Mouse (Mus musculus): Measurements from ENCODE around the gene Mcpt2. TPM values are rescaled to one million over a fixed set of nuclear protein-coding genes. Genes with fewer than 3 reads are reported as not detected.
"Not testable (repeated sequence)": the region's sequence is repeated elsewhere in the genome, so short reads cannot be mapped to it uniquely, and the experiment has no call there.

The Mcpt2 gene
- polyA plus RNA-seq, 1 experiment from 2014 or later: not detected

- Histone ChIP-seq H3K27ac (ENCODE audit: low read depth, low read length) (no peak overlapping the region), H3K36me3 (ENCODE audit: control insufficient read depth, insufficient read depth, low read length) (no peaks in the 10 kb centered on the region), H3K9me3 (ENCODE audit: control insufficient read depth, low read length) (no peaks in the 10 kb centered on the region), H3K27me3 (replicated peaks; ENCODE audit: control insufficient read depth, insufficient read depth, low read length) (no peaks in the 10 kb centered on the region), H3K4me3 (ENCODE audit: low read depth, low read length) (no peak overlapping the region), H3K4me2 (no peak overlapping the region), H3K9ac (ENCODE audit: low read depth, low read length) (no peak overlapping the region), H3K4me1 (replicated peaks; ENCODE audit: control insufficient read depth, insufficient read depth, low read length) (no peaks in the 10 kb centered on the region)
- DNase-seq (ENCODE audit: low spot score) (no peak), ATAC-seq (replicated peaks; ENCODE audit: low FRiP score) (no peak)
- WGBS: 51% methylated on average over 4 of the region's 4 CpGs
Measured at GRCm38 (mm10) chr14:56057722-56058121, 15.9 kb downstream of the Mcpt2 start.

GRCm38 (mm10) chr14:56062213-56062612 lies 20.4 kb downstream of the Mcpt2 start, which contains the start of gene Mcpt4:
Mcpt4 (minus strand) TSS chr14:56062313.
- H3K36me3 ChIP-seq (ENCODE audit: control insufficient read depth, insufficient read depth, low read length); H3K27ac ChIP-seq (ENCODE audit: low read depth, low read length); H3K4me3 ChIP-seq (ENCODE audit: low read depth, low read length); H3K27me3 ChIP-seq (replicated peaks; ENCODE audit: control insufficient read depth, insufficient read depth, low read length); DNase-seq (ENCODE audit: low spot score); H3K9me3 ChIP-seq (ENCODE audit: control insufficient read depth, low read length); H3K4me2 ChIP-seq; ATAC-seq (replicated peaks; ENCODE audit: low FRiP score); H3K9ac ChIP-seq (ENCODE audit: low read depth, low read length); H3K4me1 ChIP-seq (replicated peaks; ENCODE audit: control insufficient read depth, insufficient read depth, low read length): not testable (repeated sequence)
- WGBS: 52% methylated on average over 3 of the region's 3 CpGs

GRCm38 (mm10) chr14:56082016-56082415 lies 40.2 kb downstream of the Mcpt2 start:
- H3K9me3 ChIP-seq (ENCODE audit: control insufficient read depth, low read length): no peaks in the 10 kb centered on the region
- no peak for DNase-seq (ENCODE audit: low spot score)
- H3K4me3 ChIP-seq (ENCODE audit: low read depth, low read length): no peak overlapping the region
- no peak overlapping the region for H3K4me2 ChIP-seq
- 81% methylated on average over 4 of the region's 4 CpGs for WGBS
- H3K4me1 ChIP-seq (replicated peaks; ENCODE audit: control insufficient read depth, insufficient read depth, low read length): no peaks in the 10 kb centered on the region
- H3K27me3 ChIP-seq (replicated peaks; ENCODE audit: control insufficient read depth, insufficient read depth, low read length): no peaks in the 10 kb centered on the region
- H3K9ac ChIP-seq (ENCODE audit: low read depth, low read length): no peak overlapping the region
- H3K36me3 ChIP-seq (ENCODE audit: control insufficient read depth, insufficient read depth, low read length): no peaks in the 10 kb centered on the region
- no peak for ATAC-seq (replicated peaks; ENCODE audit: low FRiP score)
- H3K27ac ChIP-seq (ENCODE audit: low read depth, low read length): no peak overlapping the region

GRCm38 (mm10) chr14:56085167-56085566 lies 43.3 kb downstream of the Mcpt2 start, which contains the start of gene Mcpt8:
Mcpt8 (minus strand) TSS chr14:56085273.
- Histone ChIP-seq H3K4me2 (no peak within 1 kb of the TSS), H3K27ac (ENCODE audit: low read depth, low read length) (no peak within 1 kb of the TSS), H3K27me3 (replicated peaks; ENCODE audit: control insufficient read depth, insufficient read depth, low read length) (no peaks in the 10 kb centered on the region), H3K4me3 (ENCODE audit: low read depth, low read length) (no peak within 1 kb of the TSS), H3K36me3 (ENCODE audit: control insufficient read depth, insufficient read depth, low read length) (no peaks in the 10 kb centered on the region), H3K4me1 (replicated peaks; ENCODE audit: control insufficient read depth, insufficient read depth, low read length) (no peaks in the 10 kb centered on the region), H3K9me3 (ENCODE audit: control insufficient read depth, low read length) (no peaks in the 10 kb centered on the region), H3K9ac (ENCODE audit: low read depth, low read length) (no peak within 1 kb of the TSS)
- DNase-seq (ENCODE audit: low spot score): no peak
- WGBS: 95% methylated on average over 2 of the region's 2 CpGs
- no peak for ATAC-seq (replicated peaks; ENCODE audit: low FRiP score)

- ATAC-seq (replicated peaks; ENCODE audit: low FRiP score): no peak
- no peaks in the 10 kb centered on the region for H3K27me3 ChIP-seq (replicated peaks; ENCODE audit: control insufficient read depth, insufficient read depth, low read length)
- H3K4me2 ChIP-seq: no peak overlapping the region
- no peaks in the 10 kb centered on the region for H3K4me1 ChIP-seq (replicated peaks; ENCODE audit: control insufficient read depth, insufficient read depth, low read length)
- H3K4me3 ChIP-seq (ENCODE audit: low read depth, low read length): no peak overlapping the region
- no peak for DNase-seq (ENCODE audit: low spot score)
- no peak overlapping the region for H3K27ac ChIP-seq (ENCODE audit: low read depth, low read length)
- H3K36me3 ChIP-seq (ENCODE audit: control insufficient read depth, insufficient read depth, low read length): no peaks in the 10 kb centered on the region
- H3K9me3 ChIP-seq (ENCODE audit: control insufficient read depth, low read length): no peaks in the 10 kb centered on the region
- 56% methylated on average over 3 of the region's 3 CpGs for WGBS
- no peak overlapping the region for H3K9ac ChIP-seq (ENCODE audit: low read depth, low read length)
Measured at GRCm38 (mm10) chr14:56086711-56087110, 44.9 kb downstream of the Mcpt2 start.

- Histone ChIP-seq H3K27me3 (replicated peaks; ENCODE audit: control insufficient read depth, insufficient read depth, low read length) (no peaks in the 10 kb centered on the region), H3K9ac (ENCODE audit: low read depth, low read length) (no peak overlapping the region), H3K9me3 (ENCODE audit: control insufficient read depth, low read length) (no peaks in the 10 kb centered on the region), H3K4me2 (no peak overlapping the region), H3K27ac (ENCODE audit: low read depth, low read length) (no peak overlapping the region), H3K36me3 (ENCODE audit: control insufficient read depth, insufficient read depth, low read length) (no peaks in the 10 kb centered on the region), H3K4me3 (ENCODE audit: low read depth, low read length) (no peak overlapping the region), H3K4me1 (replicated peaks; ENCODE audit: control insufficient read depth, insufficient read depth, low read length) (no peaks in the 10 kb centered on the region)
- ATAC-seq (replicated peaks; ENCODE audit: low FRiP score) (no peak), DNase-seq (ENCODE audit: low spot score) (no peak)
- 54% methylated on average over 2 of the region's 2 CpGs for whole genome bisulfite sequencing
Measured at GRCm38 (mm10) chr14:56093353-56093752, 51.5 kb downstream of the Mcpt2 start.

Small RNA genes lying within 50 kb of the gene (microRNA-seq; reads per million reads assigned to microRNA genes)
- gene Mir6949 (ENCODE audit: borderline number of aligned reads): not detected

Other genes with a start within 250 kb of the Mcpt2 start
- gene Nfatc4, start 218.9 kb upstream of the Mcpt2 start, polyA plus RNA-seq (2014; fragmentation: Nextera tagmentation; extraction: Ambion mirVana): 15.1 and 15.3 TPM in 2 replicates
- 12.0 and 12.2 TPM in 2 replicates for gene Nynrin, start 188.0 kb upstream of the Mcpt2 start, polyA plus RNA-seq (2014; fragmentation: Nextera tagmentation; extraction: Ambion mirVana)
- gene Cbln3, start 157.6 kb upstream of the Mcpt2 start, polyA plus RNA-seq (2014; fragmentation: Nextera tagmentation; extraction: Ambion mirVana): 0.47 and 0.60 TPM in 2 replicates
- gene Khnyn, start 157.1 kb upstream of the Mcpt2 start, polyA plus RNA-seq (2014; fragmentation: Nextera tagmentation; extraction: Ambion mirVana): 12.6 and 14.6 TPM in 2 replicates
- gene Sdr39u1, start 141.7 kb upstream of the Mcpt2 start, polyA plus RNA-seq (2014; fragmentation: Nextera tagmentation; extraction: Ambion mirVana): 24.3 and 30.5 TPM in 2 replicates
- gene Cma1, start 97.4 kb upstream of the Mcpt2 start, polyA plus RNA-seq (2014; fragmentation: Nextera tagmentation; extraction: Ambion mirVana): not detected in 2 replicates
- gene Cma2, start 91.1 kb upstream of the Mcpt2 start, polyA plus RNA-seq (2014; fragmentation: Nextera tagmentation; extraction: Ambion mirVana): not detected in 2 replicates
- gene Mcpt1, start 24.1 kb upstream of the Mcpt2 start, polyA plus RNA-seq (2014; fragmentation: Nextera tagmentation; extraction: Ambion mirVana): not detected in 2 replicates
- not detected in 2 replicates for gene Mcpt9, start 11.5 kb upstream of the Mcpt2 start, polyA plus RNA-seq (2014; fragmentation: Nextera tagmentation; extraction: Ambion mirVana)
- gene Mcpt4, start 20.3 kb downstream of the Mcpt2 start, polyA plus RNA-seq (2014; fragmentation: Nextera tagmentation; extraction: Ambion mirVana): not detected in 2 replicates
- gene Mcpt8, start 43.2 kb downstream of the Mcpt2 start, polyA plus RNA-seq (2014; fragmentation: Nextera tagmentation; extraction: Ambion mirVana): not detected in 2 replicates
- gene Ctsg, start 60.5 kb downstream of the Mcpt2 start, polyA plus RNA-seq (2014; fragmentation: Nextera tagmentation; extraction: Ambion mirVana): 0.36 and 1.3 TPM in 2 replicates
- gene Gzme, start 78.6 kb downstream of the Mcpt2 start, polyA plus RNA-seq (2014; fragmentation: Nextera tagmentation; extraction: Ambion mirVana): not detected in 2 replicates
- gene Gzmd, start 90.6 kb downstream of the Mcpt2 start, polyA plus RNA-seq (2014; fragmentation: Nextera tagmentation; extraction: Ambion mirVana): not detected in 2 replicates
- not detected in 2 replicates for gene Gzmg, start 117.5 kb downstream of the Mcpt2 start, polyA plus RNA-seq (2014; fragmentation: Nextera tagmentation; extraction: Ambion mirVana)
- gene Gzmn, start 132.6 kb downstream of the Mcpt2 start, polyA plus RNA-seq (2014; fragmentation: Nextera tagmentation; extraction: Ambion mirVana): not detected in 2 replicates
- not detected in 2 replicates for gene Gzmf, start 169.4 kb downstream of the Mcpt2 start, polyA plus RNA-seq (2014; fragmentation: Nextera tagmentation; extraction: Ambion mirVana)
- not detected in 2 replicates for gene Gzmc, start 192.6 kb downstream of the Mcpt2 start, polyA plus RNA-seq (2014; fragmentation: Nextera tagmentation; extraction: Ambion mirVana)
- 0.15 and 0.17 TPM in 2 replicates for gene Gzmb, start 220.2 kb downstream of the Mcpt2 start, polyA plus RNA-seq (2014; fragmentation: Nextera tagmentation; extraction: Ambion mirVana)